Mouse (Mus musculus): ENCODE measurements around the gene Magel2. TPM values are rescaled to one million over a fixed set of nuclear protein-coding genes. Genes with fewer than 3 reads are reported as not detected.
A peak's percentile ranks its signal among the peaks of the same experiment; 100 is the strongest.

Magel2 gene
- total RNA-seq, 2 experiments from 2014 or later = not detected

DNA sequence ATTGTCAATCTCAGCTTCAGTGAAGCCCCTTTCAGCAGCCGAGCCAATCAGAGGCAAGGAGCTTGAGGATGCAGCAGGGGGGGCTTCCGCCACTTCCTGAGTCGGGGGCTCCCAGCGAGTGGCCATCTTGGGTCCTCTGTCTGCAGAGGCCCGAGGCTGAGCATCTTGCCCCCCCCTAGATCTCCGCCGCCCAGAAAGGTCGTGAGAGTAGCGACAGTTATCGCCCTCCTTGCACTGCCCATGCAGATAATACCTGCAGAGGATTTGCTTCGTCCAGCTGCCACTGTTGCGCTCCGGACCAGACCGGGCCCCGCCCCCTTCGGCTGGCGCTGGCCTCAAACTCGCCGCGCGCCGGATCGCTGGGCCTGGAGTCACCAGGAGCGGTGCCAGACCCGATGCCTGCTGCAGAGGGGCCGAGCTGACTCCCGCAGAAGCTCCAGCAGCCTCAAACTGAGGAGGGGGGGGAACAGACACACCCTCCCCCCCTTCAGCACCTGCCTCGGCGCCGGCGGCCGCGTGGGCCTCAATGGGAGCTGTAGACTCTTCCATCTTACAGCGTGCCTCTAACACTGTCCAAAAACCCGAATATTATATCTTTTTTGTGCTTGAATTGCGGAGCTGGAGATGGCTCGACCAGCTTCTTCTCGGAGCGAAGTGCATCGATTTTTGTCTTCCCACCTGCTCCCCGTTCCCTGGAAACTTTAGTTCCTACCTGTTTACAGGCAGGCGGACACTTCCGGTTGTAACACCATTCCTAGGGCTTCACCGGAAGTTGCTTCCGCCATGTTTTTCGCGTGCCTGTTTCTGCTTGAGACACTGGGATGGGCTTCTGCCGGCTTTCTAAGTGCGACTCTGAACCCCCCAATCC, 42.9 kb downstream of the Magel2 start, which contains the start of gene Mkrn3:
TSS of gene Mkrn3 (minus strand) at position 647 of the 868 bp plus-strand sequence.
- peak; percentile 99 for ATAC-seq (replicated peaks; ENCODE audit: poor library complexity, severe bottlenecking)

DNA sequence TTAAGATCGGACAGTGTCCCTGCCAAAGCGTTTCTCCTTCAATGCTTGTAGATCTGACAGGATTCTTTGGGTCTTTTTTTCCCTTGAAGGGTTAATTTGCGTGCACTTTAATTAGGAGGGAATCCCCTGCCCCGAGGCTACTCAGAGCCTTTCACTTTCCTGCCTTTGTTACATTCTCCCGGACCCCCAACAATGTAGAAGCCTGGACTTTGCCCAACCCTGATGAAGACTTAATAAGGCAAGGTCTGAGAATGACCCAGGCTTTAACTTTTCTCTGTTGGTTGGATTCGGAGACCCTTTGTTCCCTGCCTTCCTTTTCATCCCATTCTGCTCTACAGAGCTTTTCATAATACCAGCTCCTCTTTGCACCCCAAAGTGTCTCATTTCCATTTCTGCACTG, 43.8 kb downstream of the Magel2 start:
- no peak for ATAC-seq (replicated peaks; ENCODE audit: poor library complexity, severe bottlenecking)

DNA sequence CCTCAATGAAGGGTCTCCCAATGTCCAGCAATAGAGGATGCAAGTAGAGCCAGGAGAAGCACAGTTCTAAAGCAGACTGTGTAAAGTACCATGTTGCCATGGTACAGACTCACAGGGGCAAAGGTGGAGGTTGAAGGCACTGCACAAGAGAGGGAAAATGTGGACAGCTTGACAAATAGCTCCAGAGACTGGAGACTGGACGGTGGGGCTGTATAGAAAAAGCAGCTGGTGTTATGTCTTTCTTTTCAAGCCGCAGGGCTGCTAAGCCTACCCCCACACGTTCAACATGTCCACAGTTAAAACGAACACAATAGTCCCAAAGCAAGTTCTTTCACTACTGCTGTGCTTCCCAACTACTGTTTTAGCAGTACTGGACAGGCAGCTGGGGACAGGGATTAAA, 46.4 kb downstream of the Magel2 start:
- no peak for ATAC-seq (replicated peaks; ENCODE audit: poor library complexity, severe bottlenecking)

DNA sequence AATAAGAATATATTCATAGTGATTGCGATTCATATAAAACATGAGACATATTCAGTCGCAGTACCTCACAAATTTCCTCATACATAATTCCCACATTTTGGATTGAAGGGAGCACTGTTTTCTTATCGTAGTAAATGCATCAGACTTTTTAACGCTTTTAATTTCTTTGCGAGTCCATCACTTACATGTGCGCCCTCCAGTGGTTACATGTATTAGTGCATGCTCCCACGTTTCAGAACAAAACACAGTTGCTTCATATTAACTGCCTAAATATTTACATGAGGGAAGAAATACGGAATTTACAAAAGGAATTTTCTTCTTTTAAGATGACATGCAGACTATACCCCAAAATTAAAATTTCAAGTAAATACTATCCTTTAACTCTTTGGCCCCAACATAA, 51.5 kb downstream of the Magel2 start:
- ATAC-seq (replicated peaks; ENCODE audit: poor library complexity, severe bottlenecking) = peak; percentile 73

Other genes with a start within 250 kb of the Magel2 start
- gene Ndn, start 30.4 kb upstream of the Magel2 start, total RNA-seq (2014; fragmentation: Nextera tagmentation) = not detected in 2 replicates
- gene Ndn, start 30.4 kb upstream of the Magel2 start, total RNA-seq (2017) = not detected in 2 replicates
- 0.19 and 2.4 TPM in 2 replicates for gene Mkrn3, start 43.1 kb downstream of the Magel2 start, total RNA-seq (2014; fragmentation: Nextera tagmentation)
- gene Mkrn3, start 43.1 kb downstream of the Magel2 start, total RNA-seq (2017) = 0.26 TPM in 1 of 2 replicates, not detected in the other
- gene Peg12, start 87.5 kb downstream of the Magel2 start, total RNA-seq (2014; fragmentation: Nextera tagmentation) = 0.51 TPM in 1 of 2 replicates, not detected in the other
- gene Peg12, start 87.5 kb downstream of the Magel2 start, total RNA-seq (2017) = 2.5 and 2.8 TPM in 2 replicates

Data from granulocyte monocyte progenitor cell, adult 5-6 weeks (primary cell).